Mouse (Mus musculus) urinary bladder, adult 18-20 months (tissue): Measurements from ENCODE around the gene Hand2.

Source experiments
- DNase-seq, 2 experiments: peaks; one replicate each; pipeline ENCODE4 v3.0.0; 2022; ENCODE audit warnings: low spot score in 2 of 2, mixed read lengths in 2 of 2

The Hand2 gene

DNA sequence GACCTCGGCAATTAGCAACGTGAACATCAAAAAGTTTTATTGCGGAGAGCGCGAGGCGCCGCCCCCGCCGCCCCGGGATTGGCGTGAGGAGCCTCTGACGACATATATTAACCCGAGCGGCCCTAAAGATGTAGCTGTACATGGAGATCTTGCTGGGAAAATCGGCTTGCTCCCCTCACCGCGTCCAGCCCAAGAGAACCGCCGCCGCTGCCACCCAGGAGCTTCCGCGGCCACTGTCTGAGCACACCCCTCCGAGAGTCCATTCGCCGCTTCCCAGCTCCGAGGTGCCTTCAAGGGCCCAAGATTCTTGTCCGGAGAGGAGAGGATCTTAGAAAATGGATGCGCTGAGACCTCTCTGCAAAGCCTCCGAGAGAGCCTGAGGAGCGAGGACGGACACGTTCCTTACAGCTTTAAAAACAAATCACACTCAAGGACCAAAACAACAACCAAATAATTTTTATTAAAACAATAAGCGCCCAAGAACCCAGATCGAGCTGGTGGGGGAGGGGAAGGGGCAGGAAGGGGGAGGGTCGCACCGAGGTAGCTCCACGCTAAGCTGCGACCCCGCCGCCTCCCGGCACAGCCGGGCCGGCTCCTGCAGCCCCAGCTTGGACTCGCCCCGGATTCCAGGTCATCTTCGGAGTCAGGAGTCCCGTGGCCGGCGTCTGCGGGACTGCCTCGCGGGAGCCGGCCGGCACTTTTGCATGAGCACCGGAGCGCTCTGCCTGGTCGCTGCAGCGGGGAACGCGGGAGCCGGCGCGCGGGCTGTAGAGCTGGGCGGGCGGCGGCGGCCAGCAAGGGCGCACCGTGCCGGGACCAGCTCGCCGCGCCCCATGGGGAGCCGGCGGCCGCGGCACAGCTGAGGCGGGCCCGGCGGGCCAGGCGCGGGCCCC lies at the start of gene Hand2:
Gene Hand2 (plus strand): TSS at position 133 of the 893 bp plus-strand sequence.
- DNase-seq, result peak in 1 of 2 experiments; percentile 61

GRCm38 (mm10) chr8:57273055-57273454 lies 47.7 kb upstream of the Hand2 start:
- no peak for DNase-seq

- DNase-seq, result no peak
Measured at GRCm38 (mm10) chr8:57293441-57293840, 27.3 kb upstream of the Hand2 start.

DNA sequence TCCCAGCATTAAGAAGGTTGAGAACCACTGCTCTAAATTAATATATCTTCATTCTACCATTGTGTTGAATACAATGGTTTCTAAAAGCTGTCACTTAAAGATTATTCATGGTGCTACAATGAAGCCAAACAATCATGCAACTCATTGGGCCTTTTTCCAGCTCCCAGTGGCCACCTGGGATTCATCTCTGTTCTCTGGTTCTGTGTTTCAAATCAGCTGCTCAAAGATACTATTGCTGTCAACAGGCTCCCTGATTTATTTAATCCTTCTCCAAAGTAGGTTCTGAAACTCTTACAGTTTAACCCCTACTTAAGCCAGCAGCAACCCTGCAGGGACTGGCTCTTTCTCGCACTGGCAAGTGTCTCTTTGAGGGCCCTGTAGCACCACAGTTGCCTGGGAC lies 17.3 kb upstream of the Hand2 start:
- no peak for DNase-seq

- no peak for DNase-seq
Measured at GRCm38 (mm10) chr8:57304944-57305343, 15.8 kb upstream of the Hand2 start.

GRCm38 (mm10) chr8:57306441-57306840 lies 14.3 kb upstream of the Hand2 start:
- DNase-seq, result no peak

DNA sequence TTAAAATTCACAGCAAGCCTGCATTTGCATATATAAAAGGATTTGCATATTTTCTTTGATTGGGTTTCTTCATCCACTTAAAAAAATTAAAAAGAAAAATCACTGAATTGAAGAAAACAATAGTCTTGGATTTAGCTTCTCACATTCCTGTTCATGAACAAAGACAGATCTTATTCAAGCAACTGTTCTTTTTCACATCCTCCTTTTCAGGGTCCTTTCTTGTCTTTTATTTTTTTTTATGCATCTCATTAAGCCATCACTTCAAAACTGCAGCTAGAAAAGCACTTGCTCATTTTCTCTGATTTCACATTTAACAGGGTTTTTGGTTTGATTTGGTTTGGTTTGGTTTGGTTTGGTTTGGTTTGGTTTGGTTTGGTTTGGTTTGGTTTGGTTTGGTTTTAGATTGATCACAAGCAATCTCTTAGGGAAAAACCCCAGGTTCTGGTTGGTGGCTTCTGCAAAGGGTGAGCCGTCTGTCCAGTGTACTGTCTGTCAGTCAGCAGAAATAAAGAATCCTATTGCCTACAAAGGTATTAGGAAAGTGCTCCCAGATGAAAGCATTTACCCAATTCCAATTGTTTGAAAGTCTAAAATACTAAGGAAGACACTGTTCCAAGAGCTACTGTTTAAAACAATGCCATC lies 10.8 kb upstream of the Hand2 start:
- no peak for DNase-seq

- DNase-seq, result no peak
Measured at GRCm38 (mm10) chr8:57312031-57312981, 8.5 kb upstream of the Hand2 start.

GRCm38 (mm10) chr8:57313583-57313982 lies 7.2 kb upstream of the Hand2 start:
- DNase-seq, result no peak

GRCm38 (mm10) chr8:57314216-57314615 lies 6.6 kb upstream of the Hand2 start:
- DNase-seq, result no peak

DNA sequence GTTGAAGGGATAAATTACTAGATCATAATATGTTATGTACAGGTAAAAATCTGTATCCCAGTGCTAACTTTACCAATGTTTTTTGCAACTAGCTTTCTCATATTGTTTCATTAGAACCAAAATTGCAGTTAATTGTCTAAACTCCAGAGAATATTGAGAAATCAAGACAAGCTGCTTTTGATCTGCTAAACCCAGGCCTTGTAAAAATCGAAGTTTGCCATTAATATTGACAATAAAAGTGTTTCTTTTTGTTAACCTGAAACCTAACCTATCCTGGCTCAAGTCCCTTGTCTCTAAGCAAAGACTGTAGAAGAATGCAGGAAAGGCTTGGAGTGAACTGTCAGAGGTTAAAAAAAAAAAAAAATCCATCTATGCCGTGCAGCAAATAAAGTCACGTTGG lies 5.3 kb upstream of the Hand2 start:
- no peak for DNase-seq

DNA sequence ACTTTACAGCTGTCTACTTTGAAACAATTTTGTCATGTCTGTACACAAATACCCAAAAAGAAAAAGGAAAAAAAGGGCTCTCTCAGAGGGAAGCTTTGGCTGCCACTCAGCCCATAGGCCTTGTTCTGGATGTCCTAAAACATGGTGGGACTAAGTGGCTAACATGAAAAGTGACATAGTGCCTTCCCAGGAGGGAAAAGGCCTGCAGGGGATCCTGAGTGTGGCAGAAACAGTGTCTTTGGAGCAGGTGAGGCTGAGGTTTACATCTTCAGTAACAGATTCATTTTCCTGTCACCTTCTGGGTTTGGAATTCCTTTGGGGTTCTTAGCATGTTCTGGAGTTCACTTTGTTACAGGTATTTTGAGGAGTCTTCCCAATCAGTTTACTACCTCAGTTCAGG lies 3.7 kb upstream of the Hand2 start:
- DNase-seq, result no peak

GRCm38 (mm10) chr8:57317890-57318480 lies 2.8 kb upstream of the Hand2 start:
- no peak for DNase-seq

- no peak for DNase-seq
Measured at GRCm38 (mm10) chr8:57319092-57319980, 1.4 kb upstream of the Hand2 start.

- no peak for DNase-seq
Measured at GRCm38 (mm10) chr8:57319981-57320585, 700 bp upstream of the Hand2 start.

GRCm38 (mm10) chr8:57321898-57322895 lies 1.4 kb downstream of the Hand2 start:
- DNase-seq, result no peak

DNA sequence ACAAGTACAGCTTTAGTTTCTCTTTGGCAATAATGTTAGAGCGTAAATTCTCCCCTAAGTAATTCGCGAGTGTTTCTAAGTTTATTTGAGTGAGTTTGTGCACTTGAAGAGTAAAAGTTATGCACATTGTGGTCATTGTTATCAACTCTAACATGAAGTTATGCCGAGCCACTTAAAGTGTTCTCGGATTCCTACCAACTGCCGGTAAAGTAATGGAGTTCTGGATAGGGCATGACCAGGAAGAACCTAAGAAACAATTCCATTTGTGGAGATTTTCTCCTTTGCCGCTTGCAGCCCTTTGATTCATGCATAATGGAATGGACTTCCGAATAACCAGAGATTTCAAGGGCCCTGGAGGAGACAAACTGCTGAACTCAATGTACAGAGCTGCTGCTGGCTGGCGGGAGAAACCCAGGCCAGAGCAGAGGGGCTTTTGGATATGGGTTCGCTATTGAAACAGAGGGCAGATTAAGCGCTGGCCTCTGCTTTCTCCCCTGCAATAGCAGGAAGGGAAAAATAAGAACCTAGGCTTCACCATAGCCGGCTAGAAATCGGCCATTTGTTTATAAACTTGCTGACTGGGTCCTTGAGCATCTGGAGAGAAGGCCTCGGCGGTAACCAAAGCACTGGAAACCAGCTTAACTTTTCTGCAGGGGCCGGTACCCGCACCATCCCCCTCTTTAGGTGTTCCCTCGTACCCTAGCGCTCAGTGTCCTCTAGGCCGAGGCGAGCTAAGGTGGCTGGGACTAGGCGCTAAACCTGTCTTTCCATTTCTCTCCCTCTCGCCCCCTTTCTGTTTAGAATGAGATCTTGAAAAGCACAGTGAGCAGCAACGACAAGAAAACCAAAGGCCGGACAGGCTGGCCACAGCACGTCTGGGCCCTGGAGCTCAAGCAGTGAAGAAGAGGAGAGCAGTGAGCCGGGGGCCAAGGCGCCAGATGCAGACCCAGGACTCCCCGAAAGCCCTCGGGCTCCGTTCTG lies 2.5 kb downstream of the Hand2 start:
- no peak for DNase-seq

GRCm38 (mm10) chr8:57324091-57324490 lies 3.3 kb downstream of the Hand2 start:
- no peak for DNase-seq
